In genomic region chr6:101374721-101375120, GRCm38 (mm10) we compare ENCODE assay signal across 8 mouse cellular contexts. TPM values are rescaled to one million over a fixed set of nuclear protein-coding genes. Genes with fewer than 3 reads are reported as not detected.
DNase-seq lines count a peak whose midpoint lies in the region; ATAC-seq lines count a peak whose summit lies in the region.
"Had no signal": no experiment of that assay in that cellular context is flagged by ENCODE, and none has a peak within 500 bp of the region (broad histone marks: within the 10 kb centered on the region; RNA-seq: fewer than 3 reads in every experiment).

No protein-coding gene starts in this region.

- no peak overlapping the region for H3K9ac ChIP-seq in hindbrain, embryonic 16.5 days (ENCODE audit: low read depth, low read length)
- H3K9ac ChIP-seq in liver, embryonic 11.5 days (ENCODE audit: low read depth, low read length): no peak overlapping the region

- DNase-seq in embryo, embryonic 9.5 days (ENCODE audit: extremely low spot score): peak; percentile 76
- DNase-seq in gastrocnemius, postnatal 10 days: peak; percentile 48
- peak; percentile 62 for DNase-seq in liver, embryonic 11.5 days (ENCODE audit: low spot score)
- peak; percentile 76 for DNase-seq in neural tube, embryonic 10.5 days (ENCODE audit: extremely low spot score, low spot score)
- DNase-seq in cerebellum, postnatal 36 days: no peak
- no peak for DNase-seq in natural killer cell, adult 2 months (ENCODE audit: low spot score in 2 of 2)

- H3K4me3 ChIP-seq in hindbrain, embryonic 16.5 days (ENCODE audit: low read length): peak overlapping the region; percentile 13
- H3K4me3 ChIP-seq in liver, embryonic 11.5 days (ENCODE audit: low read depth, low read length): 0 out of 2 replicates have a peak overlapping the region, but pooled peaks have one; percentile 22

- 1% methylated on average over 7 of the region's 7 CpGs for WGBS in hindbrain, embryonic 16.5 days
- 24% methylated on average over 7 of the region's 7 CpGs for WGBS in liver, embryonic 11.5 days

- no peaks in the 10 kb centered on the region for H3K36me3 ChIP-seq in hindbrain, embryonic 16.5 days (ENCODE audit: control insufficient read depth, insufficient read depth, low read length)
- no peaks in the 10 kb centered on the region for H3K36me3 ChIP-seq in liver, embryonic 11.5 days (ENCODE audit: control insufficient read depth, insufficient read depth, low read length)

- no peaks in the 10 kb centered on the region for H3K27me3 ChIP-seq in hindbrain, embryonic 16.5 days (replicated peaks; ENCODE audit: control insufficient read depth, insufficient read depth, low read length)
- peaks cover 25% of the 10 kb centered on the region for H3K27me3 ChIP-seq in liver, embryonic 11.5 days (replicated peaks; ENCODE audit: control insufficient read depth, insufficient read depth, low read length)

- H3K4me1 ChIP-seq in hindbrain, embryonic 16.5 days (ENCODE audit: control insufficient read depth, insufficient read depth, low read depth, low read length): peaks cover 13% of the 10 kb centered on the region
- peaks cover 2% of the 10 kb centered on the region; the same call in 1 of the 2 replicates for H3K4me1 ChIP-seq in liver, embryonic 11.5 days (replicated peaks; ENCODE audit: control insufficient read depth, insufficient read depth, low read length)

- peak overlapping the region; percentile 47 for H3K4me2 ChIP-seq in hindbrain, embryonic 16.5 days (ENCODE audit: low read length)
- peak overlapping the region; percentile 51 for H3K4me2 ChIP-seq in liver, embryonic 11.5 days

- 0 out of 2 replicates have a peak, but pooled peaks have one; percentile 18 for ATAC-seq in hindbrain, embryonic 16.5 days
- ATAC-seq in liver, embryonic 11.5 days (replicated peaks; ENCODE audit: low FRiP score): peak; percentile 51

- no peaks in the 10 kb centered on the region for H3K9me3 ChIP-seq in hindbrain, embryonic 16.5 days (ENCODE audit: control insufficient read depth, low read length)
- no peaks in the 10 kb centered on the region for H3K9me3 ChIP-seq in liver, embryonic 11.5 days (ENCODE audit: control insufficient read depth, low read length)

- 0 out of 2 replicates have a peak overlapping the region, but pooled peaks have one; percentile 48 for H3K27ac ChIP-seq in hindbrain, embryonic 16.5 days (ENCODE audit: low read depth, low read length)
- H3K27ac ChIP-seq in liver, embryonic 11.5 days (ENCODE audit: low read depth, low read length): no peak overlapping the region

RNA-seq across cellular contexts. Expression of gene Pdzrn3, which starts 3.0 kb away (rescaled TPM):
- total RNA-seq in gastrocnemius, postnatal 10 days (2021): 10 to 100 TPM; 41.0 to 44.1 TPM
- polyA plus RNA-seq in hindbrain, embryonic 16.5 days (2015; fragmentation: Nextera tagmentation; extraction: Ambion mirVana): 18.9 and 24.3 TPM in 2 replicates
- 2.6 and 4.8 TPM in 2 replicates for polyA plus RNA-seq in liver, embryonic 11.5 days (2014; fragmentation: Nextera tagmentation; extraction: Ambion mirVana)
- total RNA-seq: neutrophil, adult 5-6 weeks had no signal

Comparison
In these comparisons a context has a peak if more than half of its experiments do, and no peak if none do; other contexts are left out.
1. DNase-seq: peak in embryo, embryonic 9.5 days (single experiment), gastrocnemius, postnatal 10 days (single experiment), liver, embryonic 11.5 days (single experiment) and neural tube, embryonic 10.5 days (single experiment); none in cerebellum, postnatal 36 days (0 of 2) and natural killer cell, adult 2 months (0 of 2).